In genomic region chr4:154542568-154542967, GRCm38 (mm10) we compare ENCODE assay signal across 11 mouse cellular contexts.
DNase-seq lines count a peak whose midpoint lies in the region; ATAC-seq lines count a peak whose summit lies in the region.
"Had no signal": no experiment of that assay in that cellular context is flagged by ENCODE, and none has a peak within 500 bp of the region (broad histone marks: within the 10 kb centered on the region; RNA-seq: fewer than 3 reads in every experiment).

No protein-coding gene starts in this region.

- DNase-seq in heart, adult 18-20 months: peak; percentile 35 to 42
- DNase-seq in heart, postnatal 14 days: no peak
- no peak for DNase-seq in intestine, embryonic 14.5 days (ENCODE audit: low spot score)
- no peak for DNase-seq in adrenal gland, postnatal 25 days
- DNase-seq in adrenal gland, adult 8-10 months: no peak
- DNase-seq: adrenal gland, postnatal 36 days had no signal

- intact Hi-C loops in heart, postnatal 14 days (cut with DNase I): no loop called here

- no peak overlapping the region for H3K9ac ChIP-seq in intestine, embryonic 14.5 days (ENCODE audit: low read length)
- H3K9ac ChIP-seq in stomach, embryonic 14.5 days (replicated peaks; ENCODE audit: low read depth, low read length): no peak overlapping the region
- H3K9ac ChIP-seq: hindbrain, embryonic 15.5 days; limb, embryonic 15.5 days had no signal

- H3K4me2 ChIP-seq in intestine, embryonic 14.5 days (ENCODE audit: low read length): no peak overlapping the region
- H3K4me2 ChIP-seq in stomach, embryonic 14.5 days (replicated peaks; ENCODE audit: low read depth, low read length): peak overlapping the region; percentile 20; the same call in 1 of the 2 replicates
- H3K4me2 ChIP-seq: hindbrain, embryonic 15.5 days; limb, embryonic 15.5 days had no signal

- no peaks in the 10 kb centered on the region for H3K9me3 ChIP-seq in megakaryocyte, embryonic 14.5 days
- no peaks in the 10 kb centered on the region for H3K9me3 ChIP-seq in intestine, embryonic 14.5 days (ENCODE audit: control insufficient read depth, low read length)
- no peaks in the 10 kb centered on the region for H3K9me3 ChIP-seq in stomach, embryonic 14.5 days (ENCODE audit: control insufficient read depth, low read depth, low read length)
- H3K9me3 ChIP-seq: hindbrain, embryonic 15.5 days; limb, embryonic 15.5 days had no signal

- no peak for ATAC-seq in megakaryocyte, adult 5-6 weeks (ENCODE audit: poor library complexity, severe bottlenecking)
- 0 out of 2 replicates have a peak, but pooled peaks have one; percentile 30 for ATAC-seq in intestine, embryonic 14.5 days (replicated peaks; ENCODE audit: low FRiP score, low TSS enrichment, low read depth)
- ATAC-seq in stomach, embryonic 14.5 days (ENCODE audit: insufficient number of reproducible peaks, insufficient read depth, low FRiP score, low read depth): no peak

- peak overlapping the region; percentile 78 for H3K4me3 ChIP-seq in megakaryocyte, embryonic 14.5 days (replicated peaks)
- no peak overlapping the region for H3K4me3 ChIP-seq in intestine, embryonic 14.5 days (ENCODE audit: low read depth, low read length)
- no peak overlapping the region for H3K4me3 ChIP-seq in stomach, embryonic 14.5 days (ENCODE audit: low read depth, low read length)
- H3K4me3 ChIP-seq: hindbrain, embryonic 15.5 days; limb, embryonic 15.5 days had no signal

- peak overlapping the region; percentile 47 for H3K27ac ChIP-seq in intestine, embryonic 14.5 days (ENCODE audit: low read depth)
- H3K27ac ChIP-seq in stomach, embryonic 14.5 days (ENCODE audit: low read length): peak overlapping the region; percentile 18; the same call in 1 of the 2 replicates
- H3K27ac ChIP-seq: hindbrain, embryonic 15.5 days; limb, embryonic 15.5 days had no signal

- peaks cover 31% of the 10 kb centered on the region for H3K4me1 ChIP-seq in megakaryocyte, embryonic 14.5 days
- H3K4me1 ChIP-seq in intestine, embryonic 14.5 days (replicated peaks; ENCODE audit: control insufficient read depth, insufficient read depth, low read length): peaks cover 26% of the 10 kb centered on the region
- H3K4me1 ChIP-seq in stomach, embryonic 14.5 days (ENCODE audit: control insufficient read depth, insufficient read depth, low read length): peaks cover 24% of the 10 kb centered on the region; the same call in 1 of the 2 replicates

- 34% methylated on average over 5 of the region's 5 CpGs for WGBS in intestine, embryonic 14.5 days
- 41% methylated on average over 5 of the region's 5 CpGs for WGBS in stomach, embryonic 14.5 days

- peaks cover 25% of the 10 kb centered on the region for H3K27me3 ChIP-seq in megakaryocyte, embryonic 14.5 days (replicated peaks)
- H3K27me3 ChIP-seq in intestine, embryonic 14.5 days (replicated peaks; ENCODE audit: control insufficient read depth, insufficient read depth, low read length): peaks cover 5% of the 10 kb centered on the region
- peaks cover 3% of the 10 kb centered on the region; the same call in 1 of the 2 replicates for H3K27me3 ChIP-seq in stomach, embryonic 14.5 days (ENCODE audit: control insufficient read depth, insufficient read depth, low read length)

- H3K36me3 ChIP-seq in megakaryocyte, embryonic 14.5 days (replicated peaks; ENCODE audit: low read length): no peaks in the 10 kb centered on the region
- no peaks in the 10 kb centered on the region for H3K36me3 ChIP-seq in intestine, embryonic 14.5 days (ENCODE audit: control insufficient read depth, insufficient read depth, low read length)
- no peaks in the 10 kb centered on the region for H3K36me3 ChIP-seq in stomach, embryonic 14.5 days (ENCODE audit: control insufficient read depth, insufficient read depth, low read length)
- H3K36me3 ChIP-seq: hindbrain, embryonic 15.5 days; limb, embryonic 15.5 days had no signal

Comparison
In these comparisons a context has a peak if more than half of its experiments do, and no peak if none do; other contexts are left out.
1. DNase-seq: peak in heart, adult 18-20 months (2 of 2); none in heart, postnatal 14 days (0 of 2), intestine, embryonic 14.5 days (single experiment), adrenal gland, postnatal 25 days (single experiment) and adrenal gland, adult 8-10 months (single experiment).